Mouse (Mus musculus): ENCODE results near the gene Gm2431. TPM values are rescaled to one million over a fixed set of nuclear protein-coding genes. Genes with fewer than 3 reads are reported as not detected.

The Gm2431 gene
- not detected for total RNA-seq (2023)

DNA sequence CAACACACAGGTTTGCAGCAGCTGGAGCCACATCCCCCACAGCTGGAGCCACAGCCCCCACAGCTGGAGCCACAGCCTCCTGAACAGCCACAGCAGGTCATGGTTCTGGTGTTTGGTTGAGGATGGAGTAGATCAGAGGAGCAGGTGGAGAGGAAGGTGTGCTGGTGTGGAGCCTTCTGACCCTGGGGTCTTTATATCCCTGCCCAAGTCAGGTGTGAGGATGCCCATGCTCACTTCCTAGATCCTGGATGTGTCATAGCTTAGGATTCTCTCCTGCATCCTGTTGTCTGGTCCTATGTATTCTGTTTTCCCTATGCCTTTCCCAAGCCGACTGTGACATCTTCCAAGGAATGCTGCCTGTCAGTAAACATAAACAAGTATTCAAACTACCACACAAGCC, at the start of gene Gm2431:
Gm2431 (minus strand) TSS at position 101 of the 400 bp plus-strand sequence.

DNA sequence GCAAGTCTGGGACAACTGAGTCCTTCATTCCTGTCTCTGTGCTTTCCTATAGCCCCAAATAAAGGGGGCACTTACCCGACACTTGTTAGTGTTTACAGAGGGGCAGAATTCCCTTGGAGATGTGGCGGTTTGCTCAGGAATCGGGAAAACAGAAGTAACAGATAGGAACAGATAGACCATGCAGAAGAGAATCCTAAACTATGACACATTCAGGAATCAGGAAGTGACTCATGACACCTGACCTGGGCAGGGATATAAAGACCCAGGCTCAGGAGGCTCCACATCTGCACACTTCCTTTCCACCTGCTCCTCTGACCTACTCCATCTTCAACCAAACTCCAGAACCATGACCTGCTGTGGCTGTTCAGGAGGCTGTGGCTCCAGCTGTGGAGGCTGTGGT, 45.1 kb upstream of the Gm2431 start, which contains the start of gene Krtap5-4:
Krtap5-4 (plus strand) TSS at position 301 of the 400 bp plus-strand sequence.

DNA sequence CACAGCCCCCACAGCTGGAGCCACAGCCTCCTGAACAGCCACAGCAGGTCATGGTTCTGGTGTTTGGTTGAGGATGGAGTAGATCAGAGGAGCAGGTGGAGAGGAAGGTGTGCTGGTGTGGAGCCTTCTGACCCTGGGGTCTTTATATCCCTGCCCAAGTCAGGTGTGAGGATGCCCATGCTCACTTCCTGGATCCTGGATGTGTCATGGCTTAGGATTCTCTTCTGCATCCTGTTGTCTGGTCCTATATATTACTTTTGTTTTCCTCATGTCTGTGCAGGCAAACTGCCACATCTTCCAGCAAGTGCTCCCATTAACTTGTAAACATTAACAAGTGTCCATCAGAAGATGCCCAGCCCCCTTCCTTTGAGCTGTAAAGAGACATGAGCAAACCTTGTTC, 38.9 kb upstream of the Gm2431 start, which contains the start of gene Krtap5-1:
Krtap5-1 (minus strand) TSS at position 101 of the 400 bp plus-strand sequence.

DNA sequence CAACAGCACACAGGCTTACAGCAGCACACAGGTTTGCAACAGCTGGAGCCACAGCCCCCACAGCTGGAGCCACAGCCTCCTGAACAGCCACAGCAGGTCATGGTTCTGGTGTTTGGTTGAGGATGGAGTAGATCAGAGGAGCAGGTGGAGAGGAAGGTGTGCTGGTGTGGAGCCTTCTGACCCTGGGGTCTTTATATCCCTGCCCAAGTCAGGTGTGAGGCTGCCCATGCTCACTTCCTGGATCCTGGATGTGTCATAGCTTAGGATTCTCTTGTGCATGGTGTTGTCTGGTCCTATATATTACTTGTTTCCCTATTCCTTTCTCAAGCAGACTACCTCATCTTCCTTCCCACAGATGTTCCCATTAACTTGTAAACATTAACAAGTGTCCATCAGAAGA, 16.1 kb upstream of the Gm2431 start, which contains the start of gene Gm4559:
Gm4559 (minus strand) TSS at position 101 of the 400 bp plus-strand sequence.

DNA sequence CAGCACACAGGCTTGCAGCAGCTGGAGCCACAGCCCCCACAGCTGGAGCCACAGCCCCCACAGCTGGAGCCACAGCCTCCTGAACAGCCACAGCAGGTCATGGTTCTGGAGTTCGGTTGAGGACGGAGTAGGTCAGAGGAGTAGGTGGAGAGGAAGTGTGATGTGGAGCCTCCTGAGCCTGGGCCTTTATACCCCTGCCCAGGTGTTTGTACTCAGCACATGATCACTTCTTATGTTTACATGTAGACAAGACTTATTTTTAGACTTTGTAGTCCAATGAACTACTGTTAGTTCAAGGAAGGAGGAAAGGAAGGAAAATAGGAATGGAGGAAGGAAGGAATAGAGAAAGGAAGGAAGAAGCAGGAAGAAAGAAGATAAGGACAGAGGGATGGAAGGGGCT, 17.2 kb downstream of the Gm2431 start, which contains the start of gene Gm40460:
Gm40460 (minus strand) TSS at position 101 of the 400 bp plus-strand sequence.

DNA sequence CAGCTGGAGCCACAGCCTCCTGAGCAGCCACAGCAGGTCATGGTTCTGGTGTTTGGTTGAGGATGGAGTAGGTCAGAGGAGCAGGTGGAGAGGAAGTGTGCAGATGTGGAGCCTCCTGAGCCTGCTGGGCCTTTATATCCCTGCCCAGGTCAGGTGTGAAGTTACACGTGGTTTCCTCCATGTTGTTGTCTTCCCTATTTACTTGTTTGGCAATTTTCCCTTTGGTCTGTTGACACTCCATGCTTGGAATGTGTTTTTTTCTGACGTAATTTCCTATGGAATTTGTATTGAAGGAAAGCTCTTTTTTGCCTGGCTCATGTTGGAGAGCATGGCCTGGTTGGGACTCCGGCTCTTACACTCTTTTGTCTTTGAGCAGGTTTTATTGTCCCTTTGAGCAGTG, 28.3 kb downstream of the Gm2431 start, which contains the start of gene Krtap5-5:
Krtap5-5 (minus strand) TSS at position 101 of the 400 bp plus-strand sequence.

DNA sequence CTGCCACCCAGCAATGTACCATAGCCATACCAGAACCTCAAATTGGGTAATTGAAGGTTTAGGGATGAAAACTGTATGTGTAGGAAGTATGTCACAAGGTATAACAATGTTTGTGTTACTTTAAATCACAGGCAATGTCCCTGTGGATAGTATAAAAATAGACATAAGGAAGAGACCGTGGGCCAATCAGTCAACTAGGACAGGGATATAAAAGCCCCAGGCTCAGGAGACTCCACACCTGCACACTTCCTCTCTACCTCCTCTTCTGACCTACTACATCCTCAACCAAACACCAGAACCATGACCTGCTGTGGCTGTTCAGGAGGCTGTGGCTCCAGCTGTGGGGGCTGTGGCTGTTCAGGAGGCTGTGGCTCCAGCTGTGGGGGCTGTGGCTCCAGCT, 46.6 kb downstream of the Gm2431 start, which contains the start of gene Gm7579:
Gm7579 (plus strand) TSS at position 301 of the 400 bp plus-strand sequence.

Other genes starting within 250 kb of the Gm2431 start
- 59.4 TPM for gene Mob2, start 197.3 kb downstream of the Gm2431 start, total RNA-seq (2023)
- 5.1 TPM for gene Dusp8, start 162.5 kb downstream of the Gm2431 start, total RNA-seq (2023)
- not detected for gene Gm45618, start 137.6 kb downstream of the Gm2431 start, total RNA-seq (2023)
- not detected for gene Gm39115, start 122.3 kb downstream of the Gm2431 start, total RNA-seq (2023)
- gene Gm45337, start 113.7 kb downstream of the Gm2431 start, total RNA-seq (2023) = not detected
- not detected for gene Gm29735, start 101.2 kb downstream of the Gm2431 start, total RNA-seq (2023)
- gene Gm4553, start 92.6 kb downstream of the Gm2431 start, total RNA-seq (2023) = not detected
- not detected for gene Krtap5-2, start 82.3 kb downstream of the Gm2431 start, total RNA-seq (2023)
- not detected for gene Gm10153, start 68.0 kb downstream of the Gm2431 start, total RNA-seq (2023)
- gene Krtap5-3, start 57.0 kb downstream of the Gm2431 start, total RNA-seq (2023) = not detected
- gene Gm7579, start 46.5 kb downstream of the Gm2431 start, total RNA-seq (2023) = not detected
- gene Krtap5-5, start 28.4 kb downstream of the Gm2431 start, total RNA-seq (2023) = not detected
- not detected for gene Gm40460, start 17.3 kb downstream of the Gm2431 start, total RNA-seq (2023)
- not detected for gene Gm4559, start 16.0 kb upstream of the Gm2431 start, total RNA-seq (2023)
- gene Krtap5-1, start 38.8 kb upstream of the Gm2431 start, total RNA-seq (2023) = not detected
- gene Krtap5-4, start 45.2 kb upstream of the Gm2431 start, total RNA-seq (2023) = not detected
- 6.4 TPM for gene Ifitm10, start 115.4 kb upstream of the Gm2431 start, total RNA-seq (2023)
- gene Gm49369, start 124.3 kb upstream of the Gm2431 start, total RNA-seq (2023) = 0.83 TPM
- 233 TPM for gene Ctsd, start 129.7 kb upstream of the Gm2431 start, total RNA-seq (2023)
- gene Syt8, start 176.5 kb upstream of the Gm2431 start, total RNA-seq (2023) = not detected
- gene Tnni2, start 183.5 kb upstream of the Gm2431 start, total RNA-seq (2023) = not detected
- 603 TPM for gene Lsp1, start 202.5 kb upstream of the Gm2431 start, total RNA-seq (2023)
- 35.6 TPM for gene Tnnt3, start 240.5 kb upstream of the Gm2431 start, total RNA-seq (2023)

Measured in CD4-positive naive resting alpha-beta T cell, adult 57 days (primary cell).